Mouse (Mus musculus): ENCODE results near the gene Pbx2. TPM values are rescaled to one million over a fixed set of nuclear protein-coding genes. Genes with fewer than 3 reads are reported as not detected.
A peak's percentile ranks its signal among the peaks of the same experiment; 100 is the strongest.

Pbx2 gene
- polyA plus RNA-seq, 1 experiment from 2014 or later = 9.4 TPM

- 58% methylated on average over 6 of the region's 6 CpGs for WGBS
- H3K9ac ChIP-seq (ENCODE audit: low read depth, low read length) = no peak within 1 kb of the TSS
- peaks cover 26% of the 10 kb centered on the region for H3K36me3 ChIP-seq (ENCODE audit: control insufficient read depth, insufficient read depth, low read length)
- H3K4me1 ChIP-seq (ENCODE audit: control insufficient read depth, insufficient read depth, low read length) = no peaks in the 10 kb centered on the region
- no peak within 1 kb of the TSS for H3K27ac ChIP-seq (ENCODE audit: low read length)
- no peak within 1 kb of the TSS for H3K4me2 ChIP-seq (ENCODE audit: low read length)
- ATAC-seq = no peak
- no peaks in the 10 kb centered on the region for H3K9me3 ChIP-seq (replicated peaks; ENCODE audit: control insufficient read depth, low read length, poor library complexity, severe bottlenecking)
- H3K27me3 ChIP-seq (ENCODE audit: control insufficient read depth, insufficient read depth, low read depth, low read length) = no peaks in the 10 kb centered on the region
- H3K4me3 ChIP-seq (ENCODE audit: low read depth, low read length) = no peak within 1 kb of the TSS
These were observed 24.8 kb downstream of the Pbx2 start, which contains the start of gene Egfl8 for GRCm38 (mm10) chr17:34615871-34616270. Egfl8 (minus strand) TSS chr17:34615971.

GRCm38 (mm10) chr17:34618999-34619398 lies 27.9 kb downstream of the Pbx2 start:
- no peak for ATAC-seq
- H3K36me3 ChIP-seq (ENCODE audit: control insufficient read depth, insufficient read depth, low read length) = peaks cover 9% of the 10 kb centered on the region
- 16% methylated on average over 6 of the region's 6 CpGs for WGBS
- H3K4me3 ChIP-seq (ENCODE audit: low read depth, low read length) = no peak overlapping the region
- no peak overlapping the region for H3K9ac ChIP-seq (ENCODE audit: low read depth, low read length)
- H3K27ac ChIP-seq (ENCODE audit: low read length) = no peak overlapping the region
- no peaks in the 10 kb centered on the region for H3K9me3 ChIP-seq (replicated peaks; ENCODE audit: control insufficient read depth, low read length, poor library complexity, severe bottlenecking)
- H3K4me2 ChIP-seq (ENCODE audit: low read length) = no peak overlapping the region
- no peaks in the 10 kb centered on the region for H3K27me3 ChIP-seq (ENCODE audit: control insufficient read depth, insufficient read depth, low read depth, low read length)
- no peaks in the 10 kb centered on the region for H3K4me1 ChIP-seq (ENCODE audit: control insufficient read depth, insufficient read depth, low read length)

- no peak for ATAC-seq
- Histone ChIP-seq H3K4me3 (ENCODE audit: low read depth, low read length) (no peak overlapping the region), H3K4me2 (ENCODE audit: low read length) (no peak overlapping the region), H3K27me3 (ENCODE audit: control insufficient read depth, insufficient read depth, low read depth, low read length) (no peaks in the 10 kb centered on the region), H3K9ac (ENCODE audit: low read depth, low read length) (no peak overlapping the region), H3K9me3 (replicated peaks; ENCODE audit: control insufficient read depth, low read length, poor library complexity, severe bottlenecking) (no peaks in the 10 kb centered on the region), H3K36me3 (ENCODE audit: control insufficient read depth, insufficient read depth, low read length) (peaks cover 9% of the 10 kb centered on the region; the same call in 1 of the 2 replicates), H3K4me1 (ENCODE audit: control insufficient read depth, insufficient read depth, low read length) (peaks cover 4% of the 10 kb centered on the region), H3K27ac (ENCODE audit: low read length) (no peak overlapping the region)
- WGBS = 92% methylated on average over 8 of the region's 8 CpGs
These were observed 29.9 kb downstream of the Pbx2 start for GRCm38 (mm10) chr17:34621006-34621405.

- no peak for ATAC-seq
- peaks cover 12% of the 10 kb centered on the region for H3K4me1 ChIP-seq (ENCODE audit: control insufficient read depth, insufficient read depth, low read length)
- no peak overlapping the region for H3K9ac ChIP-seq (ENCODE audit: low read depth, low read length)
- 88% methylated on average over 9 of the region's 9 CpGs for WGBS
- H3K36me3 ChIP-seq (ENCODE audit: control insufficient read depth, insufficient read depth, low read length) = peaks cover 8% of the 10 kb centered on the region; the same call in 1 of the 2 replicates
- H3K27me3 ChIP-seq (ENCODE audit: control insufficient read depth, insufficient read depth, low read depth, low read length) = no peaks in the 10 kb centered on the region
- no peak overlapping the region for H3K4me3 ChIP-seq (ENCODE audit: low read depth, low read length)
- H3K4me2 ChIP-seq (ENCODE audit: low read length) = no peak overlapping the region
- H3K27ac ChIP-seq (ENCODE audit: low read length) = no peak overlapping the region
- H3K9me3 ChIP-seq (replicated peaks; ENCODE audit: control insufficient read depth, low read length, poor library complexity, severe bottlenecking) = no peaks in the 10 kb centered on the region
These were observed 32.1 kb downstream of the Pbx2 start for GRCm38 (mm10) chr17:34623161-34623560.

- Histone ChIP-seq H3K36me3 (ENCODE audit: control insufficient read depth, insufficient read depth, low read length) (peaks cover 3% of the 10 kb centered on the region; the same call in 1 of the 2 replicates), H3K27ac (ENCODE audit: low read length) (no peak overlapping the region), H3K4me2 (ENCODE audit: low read length) (no peak overlapping the region), H3K4me1 (ENCODE audit: control insufficient read depth, insufficient read depth, low read length) (peaks cover 26% of the 10 kb centered on the region), H3K4me3 (ENCODE audit: low read depth, low read length) (no peak overlapping the region), H3K9me3 (replicated peaks; ENCODE audit: control insufficient read depth, low read length, poor library complexity, severe bottlenecking) (no peaks in the 10 kb centered on the region), H3K9ac (ENCODE audit: low read depth, low read length) (no peak overlapping the region), H3K27me3 (ENCODE audit: control insufficient read depth, insufficient read depth, low read depth, low read length) (no peaks in the 10 kb centered on the region)
- no peak for ATAC-seq
- WGBS = 96% methylated on average over 3 of the region's 3 CpGs
These were observed 33.9 kb downstream of the Pbx2 start for GRCm38 (mm10) chr17:34624981-34625380.

- WGBS = 52% methylated on average over 16 of the region's 16 CpGs
- H3K4me1 ChIP-seq (ENCODE audit: control insufficient read depth, insufficient read depth, low read length) = peaks cover 38% of the 10 kb centered on the region
These were observed 35.2 kb downstream of the Pbx2 start for GRCm38 (mm10) chr17:34626062-34626772.

GRCm38 (mm10) chr17:34626773-34627092 lies 35.7 kb downstream of the Pbx2 start:
- Histone ChIP-seq H3K4me1 (ENCODE audit: control insufficient read depth, insufficient read depth, low read length) (peaks cover 43% of the 10 kb centered on the region), H3K4me3 (ENCODE audit: low read depth, low read length) (peak overlapping the region; percentile 73), H3K27me3 (ENCODE audit: control insufficient read depth, insufficient read depth, low read depth, low read length) (no peaks in the 10 kb centered on the region), H3K4me2 (ENCODE audit: low read length) (peak overlapping the region; percentile 92), H3K9ac (ENCODE audit: low read depth, low read length) (peak overlapping the region; percentile 78), H3K27ac (ENCODE audit: low read length) (peak overlapping the region; percentile 85), H3K9me3 (replicated peaks; ENCODE audit: control insufficient read depth, low read length, poor library complexity, severe bottlenecking) (no peaks in the 10 kb centered on the region), H3K36me3 (ENCODE audit: control insufficient read depth, insufficient read depth, low read length) (no peaks in the 10 kb centered on the region)
- WGBS = under 1% methylated on average over 17 of the region's 18 CpGs
- ATAC-seq = peak; percentile 46

More at GRCm38 (mm10) chr17:34626062-34626772, 35.2 kb downstream of the Pbx2 start:
- peak overlapping the region; percentile 73 for H3K4me3 ChIP-seq (ENCODE audit: low read depth, low read length)
- ATAC-seq = no peak; the same call in 1 of the 2 replicates
- no peaks in the 10 kb centered on the region for H3K27me3 ChIP-seq (ENCODE audit: control insufficient read depth, insufficient read depth, low read depth, low read length)
- peak overlapping the region; percentile 78 for H3K9ac ChIP-seq (ENCODE audit: low read depth, low read length)
- H3K9me3 ChIP-seq (replicated peaks; ENCODE audit: control insufficient read depth, low read length, poor library complexity, severe bottlenecking) = no peaks in the 10 kb centered on the region
- no peaks in the 10 kb centered on the region for H3K36me3 ChIP-seq (ENCODE audit: control insufficient read depth, insufficient read depth, low read length)
- peak overlapping the region; percentile 92 for H3K4me2 ChIP-seq (ENCODE audit: low read length)
- H3K27ac ChIP-seq (ENCODE audit: low read length) = peak overlapping the region; percentile 85

GRCm38 (mm10) chr17:34627093-34627942 lies 36.3 kb downstream of the Pbx2 start:
- Histone ChIP-seq H3K4me3 (ENCODE audit: low read depth, low read length) (peak overlapping the region; percentile 73), H3K4me2 (ENCODE audit: low read length) (peak overlapping the region; percentile 92), H3K27me3 (ENCODE audit: control insufficient read depth, insufficient read depth, low read depth, low read length) (0 out of 2 replicates have a peak, but pooled peaks cover 1% of the 10 kb centered on the region), H3K36me3 (ENCODE audit: control insufficient read depth, insufficient read depth, low read length) (no peaks in the 10 kb centered on the region), H3K9ac (ENCODE audit: low read depth, low read length) (peak overlapping the region; percentile 78), H3K4me1 (ENCODE audit: control insufficient read depth, insufficient read depth, low read length) (peaks cover 46% of the 10 kb centered on the region), H3K9me3 (replicated peaks; ENCODE audit: control insufficient read depth, low read length, poor library complexity, severe bottlenecking) (no peaks in the 10 kb centered on the region), H3K27ac (ENCODE audit: low read length) (peak overlapping the region; percentile 85)
- under 1% methylated on average over 36 of the region's 45 CpGs for WGBS
- ATAC-seq = peak; percentile 65

Measured in midbrain, embryonic 16.5 days (tissue).